Mouse (Mus musculus) gonadal fat pad, adult 2 months (tissue): ENCODE results near the gene Med24. TPM values are rescaled to one million over a fixed set of nuclear protein-coding genes. Genes with fewer than 3 reads are reported as not detected.
"Not testable (repeated sequence)": the region's sequence is repeated elsewhere in the genome, so short reads cannot be mapped to it uniquely, and the experiment has no call there.

Source experiments
- DNase-seq: peaks from one replicate; pipeline ENCODE4 v3.0.0-alpha.2; 2012; ENCODE audit warnings: low read depth
- polyA plus RNA-seq: library from polyadenylated mRNA; depleted of rRNA; stranded (reverse); fragments of >200 nt; gene quantifications from 2 replicates; pipeline ENCODE4 v1.2.3, GENCODE M21; 2012

Gene Med24
- polyA plus RNA-seq, 1 experiment = 77.3 TPM

DNA sequence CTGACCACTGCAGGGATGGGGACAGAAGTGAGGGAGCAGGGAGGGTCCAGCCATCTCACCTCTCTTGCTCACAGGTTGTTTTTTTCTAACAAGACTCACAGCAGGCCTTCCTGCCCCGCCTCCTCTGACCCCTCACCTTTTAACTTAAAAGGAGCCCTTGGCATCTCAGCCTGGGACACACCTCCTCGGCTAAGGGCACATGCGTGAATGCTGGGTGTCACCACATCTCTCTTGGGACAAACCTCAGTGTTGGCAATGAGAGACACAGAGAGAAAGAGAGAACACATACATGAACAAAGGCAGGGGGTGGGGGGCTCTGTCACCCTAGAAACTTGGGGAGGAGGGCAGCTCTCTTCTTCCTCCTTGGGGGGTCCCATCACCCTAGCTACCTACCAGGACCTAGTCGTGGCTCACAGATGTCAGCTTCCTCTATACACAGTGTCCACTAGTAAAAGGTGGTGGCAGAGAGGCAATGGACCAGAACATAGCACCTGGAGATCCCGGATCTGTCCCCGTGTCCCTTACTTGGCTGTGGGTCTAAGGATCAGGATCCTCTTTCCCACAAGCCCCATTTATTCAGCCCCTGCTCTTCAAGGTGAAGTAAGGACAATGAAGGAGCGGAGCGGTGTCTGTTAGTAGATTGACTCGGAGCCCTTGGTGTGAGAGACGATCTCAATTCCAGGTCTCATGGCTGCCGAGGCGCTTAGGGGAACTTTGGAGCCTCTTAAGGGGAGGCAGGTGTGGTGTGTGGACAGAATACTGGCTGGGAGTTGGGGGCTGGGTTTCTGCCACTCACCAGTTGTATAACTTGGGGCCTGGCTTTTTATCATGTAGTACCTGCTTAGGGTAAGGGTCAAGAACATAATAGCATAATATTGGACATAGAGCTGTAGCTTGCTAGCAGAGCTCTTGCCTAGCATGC, 17.0 kb upstream of the Med24 start:
- no peak for DNase-seq

- no peak for DNase-seq
These were observed 15.3 kb upstream of the Med24 start for GRCm38 (mm10) chr11:98744456-98745019.

DNA sequence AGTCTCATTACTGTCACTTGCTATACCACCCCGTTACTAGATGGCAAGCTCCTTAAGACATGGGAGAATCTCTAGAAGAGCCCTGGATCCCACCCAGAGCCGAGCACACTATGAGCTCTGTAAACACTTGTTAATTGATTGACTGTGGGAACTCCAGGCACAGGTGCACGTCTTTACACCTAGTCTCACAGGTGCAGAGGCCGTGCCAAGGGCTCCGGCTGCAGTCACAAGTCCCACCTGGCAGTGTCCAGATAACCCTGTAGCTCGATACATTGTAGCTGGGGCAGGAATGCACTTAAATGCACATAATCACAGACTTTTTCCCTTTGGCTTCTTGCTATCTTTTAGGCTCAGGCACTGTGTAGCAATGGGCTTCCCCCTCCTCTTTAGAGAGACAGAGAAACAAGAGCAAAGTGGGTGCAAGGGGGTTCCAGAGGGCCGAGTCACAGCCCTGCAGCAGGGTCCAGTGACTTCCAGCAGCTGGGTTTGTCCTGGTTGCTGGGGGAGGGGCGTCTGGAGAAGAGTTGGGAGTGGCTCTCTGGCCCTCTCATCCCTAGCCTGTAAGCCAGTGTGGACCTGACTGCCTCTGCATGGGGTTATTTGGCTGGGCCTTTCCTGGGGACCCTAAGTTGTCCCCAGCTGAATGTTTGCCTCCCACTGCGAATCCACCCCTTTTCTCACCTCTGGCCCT, 14.6 kb upstream of the Med24 start:
- no peak for DNase-seq

DNA sequence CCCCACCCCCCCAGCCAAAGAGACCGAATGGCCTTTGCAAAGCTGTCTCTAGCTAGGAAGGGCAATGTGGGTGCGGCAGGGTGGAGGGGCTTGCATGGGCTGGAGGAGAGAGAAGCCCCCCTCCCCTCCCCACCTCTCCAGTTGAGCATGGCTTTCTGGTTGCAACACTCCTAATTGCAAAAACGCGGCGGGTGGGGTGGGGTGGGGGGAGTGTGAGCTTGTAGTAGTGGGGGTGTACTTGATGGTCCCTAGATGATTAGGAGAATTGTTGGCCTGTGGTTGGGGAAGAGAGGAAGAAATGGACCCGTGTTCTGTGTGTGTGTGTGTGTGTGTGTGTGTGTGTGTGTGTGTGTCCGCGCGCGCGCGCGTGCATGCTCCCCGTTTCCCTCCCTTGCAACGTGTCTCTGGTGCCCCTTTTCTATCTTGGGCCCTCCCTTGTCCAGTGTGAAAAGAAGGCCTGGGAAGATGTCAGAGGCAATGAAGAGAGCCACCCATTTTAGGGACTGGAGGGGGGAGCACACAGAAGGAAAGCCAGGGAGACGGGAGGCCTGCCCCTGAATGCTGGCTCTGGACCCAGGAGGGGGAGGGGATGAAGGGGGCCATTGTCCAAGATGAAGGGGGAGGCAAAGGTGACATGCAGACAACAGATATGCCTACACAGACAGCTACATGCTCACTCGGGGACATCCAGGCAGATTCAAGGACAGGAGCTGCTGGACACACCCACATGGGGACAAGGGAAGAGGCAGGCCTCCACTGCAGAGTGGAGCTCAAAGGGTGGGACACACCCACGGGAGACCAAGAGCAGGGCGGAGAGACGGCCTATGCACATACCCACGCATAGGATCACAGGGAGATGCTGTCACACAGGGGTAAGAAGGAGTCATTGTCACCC, 13.4 kb upstream of the Med24 start:
- no peak for DNase-seq

DNA sequence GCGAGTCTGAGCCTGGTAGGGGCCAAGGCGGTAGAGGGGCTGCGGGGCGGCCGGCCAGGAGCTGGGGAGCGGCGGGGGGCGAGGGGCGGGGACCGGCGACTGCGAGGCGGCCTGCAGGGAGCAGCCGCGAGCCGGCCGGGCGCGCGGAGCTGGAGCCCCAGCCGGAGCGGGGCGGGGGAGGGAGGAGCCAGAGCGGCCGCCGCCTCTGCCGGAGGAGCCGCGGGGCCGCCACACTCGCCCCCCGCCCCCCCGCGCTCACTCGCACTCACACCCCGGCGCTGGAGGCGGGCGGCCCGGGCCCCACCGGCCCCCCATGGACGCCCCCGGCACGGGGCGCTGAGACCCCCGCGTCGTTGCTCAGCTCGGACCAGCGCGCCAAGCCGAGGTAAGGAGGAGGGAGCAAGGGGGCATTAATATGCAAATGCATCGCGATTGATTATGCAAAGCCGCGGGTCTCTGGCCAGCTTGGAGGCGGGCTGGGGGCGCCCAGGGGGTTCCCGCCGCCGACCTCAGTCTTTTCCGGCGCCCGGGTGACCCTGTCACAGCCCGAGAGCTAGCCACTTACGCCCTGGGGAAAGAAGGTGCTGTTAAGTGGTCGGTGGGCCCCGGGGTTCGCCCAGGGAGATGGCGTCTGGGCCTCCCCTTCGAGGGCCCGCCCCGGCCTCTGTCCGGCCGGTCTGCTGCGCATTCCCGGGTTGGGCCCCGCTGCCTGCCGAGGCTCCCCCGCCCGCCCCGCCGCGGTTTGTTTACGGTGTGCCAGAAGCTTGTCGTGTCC, 12.6 kb upstream of the Med24 start:
- no peak for DNase-seq

GRCm38 (mm10) chr11:98741051-98741620, 11.9 kb upstream of the Med24 start:
- DNase-seq = no peak

- no peak for DNase-seq
These were observed 11.3 kb upstream of the Med24 start, which contains the start of gene Thra for GRCm38 (mm10) chr11:98740393-98741050. Thra (plus strand) TSS chr11:98740638.

- DNase-seq = no peak
These were observed 10.8 kb upstream of the Med24 start for GRCm38 (mm10) chr11:98740026-98740392.

- no peak for DNase-seq
These were observed 9.7 kb upstream of the Med24 start for GRCm38 (mm10) chr11:98738925-98739324.

- no peak for DNase-seq
These were observed 9.2 kb upstream of the Med24 start for GRCm38 (mm10) chr11:98738428-98738911.

- not testable (repeated sequence) for DNase-seq
These were observed 8.0 kb upstream of the Med24 start for GRCm38 (mm10) chr11:98737220-98737619.

GRCm38 (mm10) chr11:98736176-98736575, 6.9 kb upstream of the Med24 start:
- no peak for DNase-seq

DNA sequence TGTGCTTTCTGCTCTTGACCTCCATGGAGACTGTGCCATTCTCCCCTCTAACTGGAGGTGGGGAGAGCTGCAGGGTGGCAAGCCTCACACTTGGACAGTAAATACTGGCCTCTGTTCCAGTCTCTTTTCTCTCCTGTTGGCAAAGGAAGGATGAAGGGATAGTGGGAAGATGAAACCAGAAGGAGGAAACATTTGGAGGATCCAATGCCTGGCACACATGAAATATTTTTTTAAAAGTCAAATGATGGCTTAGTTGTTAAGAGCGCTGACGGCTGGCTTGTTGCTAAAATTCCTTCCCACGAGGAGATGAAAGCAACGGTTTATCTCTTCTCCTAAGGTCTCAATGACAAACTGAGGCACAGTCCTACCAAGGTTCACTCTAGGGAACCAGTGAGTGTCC, 5.9 kb upstream of the Med24 start:
- no peak for DNase-seq

GRCm38 (mm10) chr11:98734020-98734419, 4.8 kb upstream of the Med24 start:
- no peak for DNase-seq

GRCm38 (mm10) chr11:98731134-98731533, 1.9 kb upstream of the Med24 start:
- DNase-seq = no peak

DNA sequence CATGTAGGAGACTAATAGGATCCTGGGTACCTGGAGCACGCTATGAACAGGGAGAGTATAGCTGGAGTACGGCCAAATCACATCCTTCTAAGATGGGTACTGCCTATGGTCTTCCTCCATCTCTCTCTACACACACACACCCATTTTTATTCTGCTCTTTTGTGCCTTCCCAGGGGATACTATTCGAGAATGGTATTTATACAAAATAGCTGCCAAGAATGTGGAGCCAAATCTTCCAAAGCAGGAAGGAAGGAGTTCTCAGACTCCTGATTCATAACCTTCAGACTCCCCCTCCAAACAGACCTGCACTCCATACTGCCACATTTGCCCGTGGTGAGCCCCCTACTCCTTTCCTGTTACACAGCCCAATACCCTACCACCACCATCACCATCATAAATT, 1.5 kb upstream of the Med24 start:
- no peak for DNase-seq

- DNase-seq = no peak
These were observed 3.2 kb downstream of the Med24 start for GRCm38 (mm10) chr11:98725926-98726506.

- no peak for DNase-seq
These were observed 6.1 kb downstream of the Med24 start for GRCm38 (mm10) chr11:98723098-98723497.

DNA sequence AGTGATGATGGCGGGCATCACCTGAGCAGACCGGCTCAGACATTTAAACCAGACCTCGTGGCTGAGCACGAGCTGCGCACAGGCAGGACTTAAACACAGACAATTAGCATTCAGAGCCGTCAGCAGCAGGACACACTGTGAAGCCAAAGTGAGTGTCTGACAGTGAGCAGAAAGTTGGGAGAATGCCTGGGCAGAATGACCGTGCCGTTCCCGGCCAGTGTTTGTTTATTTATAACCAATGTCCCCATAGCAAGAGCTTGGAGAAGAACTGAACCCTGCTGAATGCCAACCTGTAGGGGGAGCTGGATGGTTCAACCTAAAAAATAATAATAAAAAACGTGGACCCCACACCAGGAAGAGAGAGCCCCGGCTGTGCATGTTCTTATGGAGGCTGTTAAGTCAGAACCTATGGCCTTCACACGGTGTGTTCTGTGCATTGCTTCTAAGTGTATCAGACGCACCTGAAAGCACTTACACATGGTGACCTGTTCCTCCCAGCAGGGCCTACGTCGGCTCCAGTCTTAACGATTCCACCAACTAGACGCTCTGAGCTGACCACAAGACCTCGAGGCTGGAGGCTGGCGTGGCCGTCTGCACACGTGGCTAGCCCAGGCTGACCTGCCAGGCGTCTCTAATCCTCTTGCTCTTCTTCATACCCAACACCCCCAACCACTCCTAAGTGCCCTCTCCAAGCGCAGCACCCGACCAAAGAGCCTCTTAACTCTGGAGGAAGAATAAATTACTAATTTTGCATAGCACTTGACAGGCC, 7.6 kb downstream of the Med24 start:
- DNase-seq = no peak
